Mouse (Mus musculus): ENCODE data around the gene Nceh1. TPM values are rescaled to one million over a fixed set of nuclear protein-coding genes. Genes with fewer than 3 reads are reported as not detected.

Nceh1 gene
- polyA plus RNA-seq, 1 experiment = 137 TPM

- Histone ChIP-seq H3K27ac (ENCODE audit: insufficient read depth, low read depth, low read length) (no peak overlapping the region), H3K4me1 (ENCODE audit: control insufficient read depth, insufficient read depth, low read length) (peaks cover 7% of the 10 kb centered on the region), H3K4me3 (ENCODE audit: insufficient read depth, low read length) (no peak overlapping the region)
- TF ChIP-seq POLR2A (IDR thresholded peaks at IDR 0.05; ENCODE audit: borderline replicate concordance, low read depth, low read length) = no peak
- TF ChIP-seq CTCF (IDR thresholded peaks at IDR 0.05; ENCODE audit: low read depth, low read length) = no peak
These were observed 131.9 kb downstream of the Nceh1 start for GRCm38 (mm10) chr3:27314506-27315164.

- Histone ChIP-seq H3K27ac (ENCODE audit: insufficient read depth, low read depth, low read length) (no peak within 1 kb of the TSS), H3K4me3 (ENCODE audit: insufficient read depth, low read length) (peak within 1 kb of the TSS; percentile 44), H3K4me1 (ENCODE audit: control insufficient read depth, insufficient read depth, low read length) (0 out of 2 replicates have a peak, but pooled peaks cover 4% of the 10 kb centered on the region)
- TF ChIP-seq POLR2A (IDR thresholded peaks at IDR 0.05; ENCODE audit: borderline replicate concordance, low read depth, low read length) (no peak), CTCF (IDR thresholded peaks at IDR 0.05; ENCODE audit: low read depth, low read length) (no peak)
These were observed 134.0 kb downstream of the Nceh1 start, which contains the start of gene Tnfsf10 for GRCm38 (mm10) chr3:27316559-27317287. TSS of gene Tnfsf10 (plus strand) at chr3:27317028.

GRCm38 (mm10) chr3:27317288-27318024, 134.7 kb downstream of the Nceh1 start:
- Histone ChIP-seq H3K4me1 (ENCODE audit: control insufficient read depth, insufficient read depth, low read length) (0 out of 2 replicates have a peak, but pooled peaks cover 4% of the 10 kb centered on the region), H3K4me3 (ENCODE audit: insufficient read depth, low read length) (peak overlapping the region; percentile 44), H3K27ac (ENCODE audit: insufficient read depth, low read depth, low read length) (no peak overlapping the region)
- no peak for TF ChIP-seq POLR2A (IDR thresholded peaks at IDR 0.05; ENCODE audit: borderline replicate concordance, low read depth, low read length)
- TF ChIP-seq CTCF (IDR thresholded peaks at IDR 0.05; ENCODE audit: low read depth, low read length) = no peak

GRCm38 (mm10) chr3:27319650-27320049, 136.9 kb downstream of the Nceh1 start:
- no peak overlapping the region for H3K4me3 ChIP-seq (ENCODE audit: insufficient read depth, low read length)
- TF ChIP-seq POLR2A (IDR thresholded peaks at IDR 0.05; ENCODE audit: borderline replicate concordance, low read depth, low read length) (no peak), CTCF (IDR thresholded peaks at IDR 0.05; ENCODE audit: low read depth, low read length) (no peak)
- no peak overlapping the region for H3K27ac ChIP-seq (ENCODE audit: insufficient read depth, low read depth, low read length)
- H3K4me1 ChIP-seq (ENCODE audit: control insufficient read depth, insufficient read depth, low read length) = 0 out of 2 replicates have a peak, but pooled peaks cover 4% of the 10 kb centered on the region

GRCm38 (mm10) chr3:27320613-27321495, 138.1 kb downstream of the Nceh1 start:
- Histone ChIP-seq H3K4me3 (ENCODE audit: insufficient read depth, low read length) (no peak overlapping the region), H3K4me1 (ENCODE audit: control insufficient read depth, insufficient read depth, low read length) (0 out of 2 replicates have a peak, but pooled peaks cover 4% of the 10 kb centered on the region), H3K27ac (ENCODE audit: insufficient read depth, low read depth, low read length) (no peak overlapping the region)
- TF ChIP-seq POLR2A (IDR thresholded peaks at IDR 0.05; ENCODE audit: borderline replicate concordance, low read depth, low read length) (no peak), CTCF (IDR thresholded peaks at IDR 0.05; ENCODE audit: low read depth, low read length) (no peak)

- TF ChIP-seq POLR2A (IDR thresholded peaks at IDR 0.05; ENCODE audit: borderline replicate concordance, low read depth, low read length) (no peak), CTCF (IDR thresholded peaks at IDR 0.05; ENCODE audit: low read depth, low read length) (no peak)
- H3K4me1 ChIP-seq (ENCODE audit: control insufficient read depth, insufficient read depth, low read length) = 0 out of 2 replicates have a peak, but pooled peaks cover 1% of the 10 kb centered on the region
- H3K27ac ChIP-seq (ENCODE audit: insufficient read depth, low read depth, low read length) = no peak overlapping the region
- H3K4me3 ChIP-seq (ENCODE audit: insufficient read depth, low read length) = no peak overlapping the region
These were observed 139.8 kb downstream of the Nceh1 start for GRCm38 (mm10) chr3:27322591-27322990.

- H3K4me3 ChIP-seq (ENCODE audit: insufficient read depth, low read length) = no peak overlapping the region
- H3K4me1 ChIP-seq (ENCODE audit: control insufficient read depth, insufficient read depth, low read length) = no peaks in the 10 kb centered on the region
- TF ChIP-seq POLR2A (IDR thresholded peaks at IDR 0.05; ENCODE audit: borderline replicate concordance, low read depth, low read length) = no peak
- no peak for TF ChIP-seq CTCF (IDR thresholded peaks at IDR 0.05; ENCODE audit: low read depth, low read length)
- H3K27ac ChIP-seq (ENCODE audit: insufficient read depth, low read depth, low read length) = no peak overlapping the region
These were observed 140.8 kb downstream of the Nceh1 start for GRCm38 (mm10) chr3:27323551-27323950.

GRCm38 (mm10) chr3:27326633-27327191, 143.9 kb downstream of the Nceh1 start:
- TF ChIP-seq POLR2A (IDR thresholded peaks at IDR 0.05; ENCODE audit: borderline replicate concordance, low read depth, low read length) (no peak), CTCF (IDR thresholded peaks at IDR 0.05; ENCODE audit: low read depth, low read length) (no peak)
- Histone ChIP-seq H3K4me1 (ENCODE audit: control insufficient read depth, insufficient read depth, low read length) (no peaks in the 10 kb centered on the region), H3K4me3 (ENCODE audit: insufficient read depth, low read length) (no peak overlapping the region), H3K27ac (ENCODE audit: insufficient read depth, low read depth, low read length) (no peak overlapping the region)

Data from bone marrow macrophage, adult 2 months (primary cell).